Mouse (Mus musculus): Measurements from ENCODE around the gene Lnp1. TPM values are rescaled to one million over a fixed set of nuclear protein-coding genes. Genes with fewer than 3 reads are reported as not detected.

Lnp1 gene
- polyA plus RNA-seq, 1 experiment = not detected

DNA sequence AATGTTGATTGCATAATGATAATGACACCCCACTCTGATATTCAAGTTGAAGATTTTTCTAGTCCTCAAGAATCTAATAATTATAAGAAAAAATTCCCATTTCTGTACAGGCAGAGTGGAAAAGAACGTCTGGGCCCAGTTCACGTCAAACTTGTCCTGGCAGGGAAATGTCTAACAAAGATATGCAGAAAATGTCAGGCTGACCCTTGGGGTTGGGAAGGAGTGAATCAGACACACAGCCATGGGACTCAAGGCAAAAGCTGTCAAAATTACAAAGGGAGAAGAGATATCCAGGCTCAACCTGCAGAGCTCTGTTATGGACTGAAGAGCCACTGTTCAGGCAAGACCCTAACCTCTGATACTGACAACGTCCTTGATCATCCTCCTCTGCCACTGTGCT, 57.4 kb downstream of the Lnp1 start:
- no peaks in the 10 kb centered on the region for H3K36me3 ChIP-seq (ENCODE audit: control insufficient read depth, insufficient read depth, low read length)
- H3K27ac ChIP-seq (ENCODE audit: insufficient read depth, low read depth, low read length) = peak overlapping the region; percentile 31
- H3K4me3 ChIP-seq (ENCODE audit: insufficient read depth, low read depth, low read length) = no peak overlapping the region
- TF ChIP-seq POLR2A (IDR thresholded peaks at IDR 0.05; ENCODE audit: low read depth, low read length) = no peak
- TF ChIP-seq CTCF (conservative IDR thresholded peaks at IDR 0.05; ENCODE audit: insufficient read depth, insufficient read length, low read depth, low read length) = no peak
- WGBS = 71% methylated on average over 3 of the region's 3 CpGs
- H3K27me3 ChIP-seq (replicated peaks; ENCODE audit: control insufficient read depth, insufficient read depth, low read length) = no peaks in the 10 kb centered on the region
- DNase-seq = peak; percentile 4
- H3K4me1 ChIP-seq (ENCODE audit: control insufficient read depth, insufficient read depth, low read length) = no peaks in the 10 kb centered on the region

DNA sequence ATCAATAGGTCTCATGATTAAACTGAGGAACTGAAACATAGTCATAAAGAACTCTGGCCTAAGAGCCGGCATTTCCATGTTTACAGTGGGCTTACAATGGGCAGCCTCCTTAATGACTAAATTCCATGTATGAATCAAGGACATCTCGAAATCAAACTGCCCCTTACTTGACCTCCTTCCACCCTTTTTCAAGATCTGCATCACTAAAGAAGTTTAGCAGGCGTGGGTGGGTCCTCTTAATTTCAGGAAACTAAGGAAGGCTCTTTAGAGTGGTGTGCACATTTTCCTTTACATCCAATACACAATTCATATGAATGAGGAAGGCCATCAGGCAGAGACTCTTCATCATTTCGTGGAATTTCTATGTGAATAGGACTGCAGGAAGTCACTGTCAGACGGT, 59.5 kb downstream of the Lnp1 start:
- Histone ChIP-seq H3K4me3 (ENCODE audit: insufficient read depth, low read depth, low read length) (no peak overlapping the region), H3K4me1 (ENCODE audit: control insufficient read depth, insufficient read depth, low read length) (no peaks in the 10 kb centered on the region), H3K27me3 (replicated peaks; ENCODE audit: control insufficient read depth, insufficient read depth, low read length) (no peaks in the 10 kb centered on the region), H3K27ac (ENCODE audit: insufficient read depth, low read depth, low read length) (no peak overlapping the region), H3K36me3 (ENCODE audit: control insufficient read depth, insufficient read depth, low read length) (no peaks in the 10 kb centered on the region)
- WGBS = 81% methylated on average over 5 of the region's 5 CpGs
- no peak for DNase-seq
- TF ChIP-seq POLR2A (IDR thresholded peaks at IDR 0.05; ENCODE audit: low read depth, low read length) = no peak

GRCm38 (mm10) chr16:56867591-56867990, 60.3 kb downstream of the Lnp1 start:
- Histone ChIP-seq H3K36me3 (ENCODE audit: control insufficient read depth, insufficient read depth, low read length) (no peaks in the 10 kb centered on the region), H3K27ac (ENCODE audit: insufficient read depth, low read depth, low read length) (no peak overlapping the region), H3K4me1 (ENCODE audit: control insufficient read depth, insufficient read depth, low read length) (no peaks in the 10 kb centered on the region), H3K4me3 (ENCODE audit: insufficient read depth, low read depth, low read length) (no peak overlapping the region), H3K27me3 (replicated peaks; ENCODE audit: control insufficient read depth, insufficient read depth, low read length) (no peaks in the 10 kb centered on the region)
- 43% methylated on average over 4 of the region's 4 CpGs for WGBS
- DNase-seq = no peak
- no peak for TF ChIP-seq CTCF (conservative IDR thresholded peaks at IDR 0.05; ENCODE audit: insufficient read depth, insufficient read length, low read depth, low read length)
- TF ChIP-seq POLR2A (IDR thresholded peaks at IDR 0.05; ENCODE audit: low read depth, low read length) = no peak

Other genes starting within 250 kb of the Lnp1 start
- 85.0 and 94.9 TPM in 2 replicates for gene Tfg, start 210.6 kb downstream of the Lnp1 start, polyA plus RNA-seq (2012; rRNA removed)
- gene Adgrg7, start 132.2 kb downstream of the Lnp1 start, polyA plus RNA-seq (2012; rRNA removed) = not detected in 2 replicates
- gene Tmem45a, start 41.9 kb downstream of the Lnp1 start, polyA plus RNA-seq (2012; rRNA removed) = 1.7 and 2.0 TPM in 2 replicates
- gene Tmem45a2, start 143.3 kb upstream of the Lnp1 start, polyA plus RNA-seq (2012; rRNA removed) = not detected in 2 replicates
- 10.6 and 12.5 TPM in 2 replicates for gene Tomm70a, start 193.6 kb upstream of the Lnp1 start, polyA plus RNA-seq (2012; rRNA removed)
- gene Nit2, start 239.3 kb upstream of the Lnp1 start, polyA plus RNA-seq (2012; rRNA removed) = 75.3 and 83.7 TPM in 2 replicates